Mouse (Mus musculus): ENCODE results near the gene Olfr1137. TPM values are rescaled to one million over a fixed set of nuclear protein-coding genes. Genes with fewer than 3 reads are reported as not detected.

Olfr1137 gene
- not detected for polyA plus RNA-seq (2017; shearing (Covaris generic))

DNA sequence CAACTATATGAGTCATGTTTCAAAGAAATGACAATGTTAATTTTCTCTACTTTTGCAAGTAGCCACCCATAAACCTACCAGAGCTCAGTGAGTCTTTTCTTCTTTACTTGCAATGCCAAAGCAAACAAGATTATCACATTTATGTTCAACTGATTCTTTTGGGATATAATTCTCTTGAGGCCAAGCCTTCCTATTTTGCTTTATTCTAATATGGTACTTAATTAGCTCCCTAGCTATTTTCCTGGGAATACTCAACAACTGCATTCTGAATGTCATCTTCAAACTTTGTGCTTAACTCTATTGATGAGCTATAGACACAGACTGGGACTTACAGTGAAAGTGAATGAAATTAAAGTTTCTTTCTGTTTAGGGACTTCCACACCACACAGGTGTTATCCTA, at the start of gene Olfr1137:
Gene Olfr1137, minus strand, starts transcription at position 101 of the 400 bp plus-strand sequence.

DNA sequence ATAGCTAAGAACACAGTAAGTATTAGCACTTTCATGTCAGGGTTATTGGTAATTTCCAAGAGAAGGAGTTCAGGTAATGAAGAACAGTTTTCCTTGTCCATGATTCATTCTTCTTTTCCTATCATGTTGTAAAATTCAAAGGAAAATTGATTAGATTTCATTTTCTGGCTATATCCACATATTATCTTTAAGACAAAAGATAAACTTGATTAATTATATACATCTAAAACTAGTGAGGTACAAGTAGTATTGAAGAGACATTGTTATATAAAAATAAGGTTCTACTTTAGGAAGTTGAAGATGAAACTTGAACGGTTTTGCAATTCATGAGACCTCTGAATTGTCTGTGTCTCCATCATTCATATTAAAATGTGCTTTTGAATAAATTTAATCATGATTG, 40.9 kb upstream of the Olfr1137 start, which contains the start of gene Olfr1141:
Gene Olfr1141, minus strand, starts transcription at position 101 of the 400 bp plus-strand sequence.

DNA sequence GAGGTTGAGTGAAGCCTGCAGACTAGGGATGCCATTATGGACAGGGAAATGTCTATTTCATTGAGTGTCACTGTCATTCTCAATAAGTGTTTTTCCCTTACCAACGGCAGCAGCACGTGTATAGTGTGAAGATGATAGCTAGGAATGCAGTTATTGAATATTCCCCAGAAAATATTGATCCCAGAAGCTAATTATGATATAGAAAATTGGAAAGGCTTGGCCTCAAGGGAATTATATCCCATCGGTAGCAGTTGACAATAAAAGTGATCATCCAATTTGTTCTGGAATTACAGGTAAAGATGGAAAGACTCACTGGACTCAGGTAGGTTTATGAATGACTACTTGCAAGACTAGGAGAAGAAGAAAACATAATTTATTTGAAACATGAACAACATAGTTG, 30.5 kb upstream of the Olfr1137 start, which contains the start of gene Olfr1140:
Gene Olfr1140, plus strand, starts transcription at position 301 of the 400 bp plus-strand sequence.

DNA sequence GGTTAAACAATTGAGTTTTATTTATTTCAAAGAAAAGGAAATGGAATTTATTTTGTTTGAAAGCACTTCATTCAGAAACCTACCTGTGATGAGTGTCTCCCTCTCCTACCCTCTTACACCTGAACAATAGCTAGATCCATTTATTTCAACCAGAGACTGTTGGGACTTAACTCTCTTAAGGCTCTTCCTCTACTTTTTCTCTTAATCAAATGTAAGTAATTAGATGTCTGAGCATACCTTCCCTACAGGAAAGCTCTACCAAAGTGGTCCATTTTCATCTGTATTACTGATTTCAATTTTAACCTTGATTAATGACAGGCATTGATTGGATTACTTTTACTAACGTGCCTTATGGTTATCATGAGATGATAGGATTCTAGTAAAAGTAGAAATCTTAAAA, 26.9 kb upstream of the Olfr1137 start, which contains the start of gene Olfr1138:
Gene Olfr1138, minus strand, starts transcription at position 101 of the 400 bp plus-strand sequence.

DNA sequence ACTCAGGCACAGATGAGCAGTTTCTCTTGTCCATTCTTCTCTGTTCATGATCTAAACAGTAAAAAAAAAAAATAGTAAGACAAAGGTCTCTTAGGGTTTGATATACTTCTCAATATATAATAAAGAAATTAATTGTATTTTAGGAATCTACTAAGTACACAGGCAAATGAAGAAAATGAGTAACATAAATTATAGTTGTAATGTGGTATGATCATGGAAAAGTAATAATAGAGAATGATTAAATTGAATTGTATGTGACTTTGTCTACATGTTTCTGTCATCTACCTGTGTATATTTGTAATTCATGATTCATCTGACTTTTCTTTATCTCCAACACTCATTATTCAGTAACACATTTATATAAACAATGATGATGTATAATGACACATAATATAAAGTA, 19.1 kb downstream of the Olfr1137 start, which contains the start of gene Olfr1136:
Gene Olfr1136, minus strand, starts transcription at position 101 of the 400 bp plus-strand sequence.

DNA sequence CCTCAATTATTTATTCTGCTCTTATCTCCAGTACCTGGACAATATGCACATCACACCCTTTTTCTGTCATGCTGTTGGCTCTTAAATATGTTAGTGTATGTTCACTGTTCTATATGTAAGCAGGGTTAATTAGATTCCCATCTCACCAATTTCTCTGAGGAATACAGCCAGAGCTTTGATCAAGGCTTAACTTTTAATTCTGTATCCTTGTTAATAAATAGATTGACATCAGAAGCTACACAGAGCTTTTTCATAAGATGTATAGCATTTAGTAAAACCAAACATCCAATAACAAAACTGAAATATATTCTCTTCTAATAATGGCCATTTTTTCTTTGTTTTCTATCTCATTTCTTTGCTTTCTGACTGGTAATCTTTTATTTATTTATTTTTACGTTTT, 39.4 kb downstream of the Olfr1137 start, which contains the start of gene Olfr1135:
Gene Olfr1135, minus strand, starts transcription at position 101 of the 400 bp plus-strand sequence.

Other genes with a start within 250 kb of the Olfr1137 start
- gene Pramel7, start 216.1 kb downstream of the Olfr1137 start, polyA plus RNA-seq (2017; shearing (Covaris generic)), result not detected
- gene Pramel6, start 206.6 kb downstream of the Olfr1137 start, polyA plus RNA-seq (2017; shearing (Covaris generic)), result not detected
- gene Olfr153, start 181.4 kb downstream of the Olfr1137 start, polyA plus RNA-seq (2017; shearing (Covaris generic)), result not detected
- gene Olfr1128, start 167.6 kb downstream of the Olfr1137 start, polyA plus RNA-seq (2017; shearing (Covaris generic)), result not detected
- gene Olfr1129, start 139.3 kb downstream of the Olfr1137 start, polyA plus RNA-seq (2017; shearing (Covaris generic)), result not detected
- gene Olfr1130, start 107.0 kb downstream of the Olfr1137 start, polyA plus RNA-seq (2017; shearing (Covaris generic)), result not detected
- not detected for gene Olfr1131, start 86.1 kb downstream of the Olfr1137 start, polyA plus RNA-seq (2017; shearing (Covaris generic))
- not detected for gene Olfr1132, start 75.6 kb downstream of the Olfr1137 start, polyA plus RNA-seq (2017; shearing (Covaris generic))
- gene Olfr1133, start 65.8 kb downstream of the Olfr1137 start, polyA plus RNA-seq (2017; shearing (Covaris generic)), result not detected
- not detected for gene Olfr1134, start 54.7 kb downstream of the Olfr1137 start, polyA plus RNA-seq (2017; shearing (Covaris generic))
- gene Olfr1135, start 39.5 kb downstream of the Olfr1137 start, polyA plus RNA-seq (2017; shearing (Covaris generic)), result not detected
- gene Olfr1136, start 19.2 kb downstream of the Olfr1137 start, polyA plus RNA-seq (2017; shearing (Covaris generic)), result not detected
- not detected for gene Olfr1138, start 26.8 kb upstream of the Olfr1137 start, polyA plus RNA-seq (2017; shearing (Covaris generic))
- not detected for gene Olfr1140, start 30.6 kb upstream of the Olfr1137 start, polyA plus RNA-seq (2017; shearing (Covaris generic))
- not detected for gene Olfr1141, start 40.8 kb upstream of the Olfr1137 start, polyA plus RNA-seq (2017; shearing (Covaris generic))
- gene Olfr152, start 66.3 kb upstream of the Olfr1137 start, polyA plus RNA-seq (2017; shearing (Covaris generic)), result not detected
- not detected for gene Olfr1143, start 87.4 kb upstream of the Olfr1137 start, polyA plus RNA-seq (2017; shearing (Covaris generic))
- gene Olfr1145, start 96.6 kb upstream of the Olfr1137 start, polyA plus RNA-seq (2017; shearing (Covaris generic)), result not detected
- gene Olfr1148, start 117.4 kb upstream of the Olfr1137 start, polyA plus RNA-seq (2017; shearing (Covaris generic)), result not detected
- not detected for gene Olfr1150-ps1, start 130.8 kb upstream of the Olfr1137 start, polyA plus RNA-seq (2017; shearing (Covaris generic))
- gene Olfr1151, start 142.7 kb upstream of the Olfr1137 start, polyA plus RNA-seq (2017; shearing (Covaris generic)), result 0.39 TPM
- 0.07 TPM for gene Olfr1152, start 153.3 kb upstream of the Olfr1137 start, polyA plus RNA-seq (2017; shearing (Covaris generic))
- not detected for gene Olfr1153, start 181.8 kb upstream of the Olfr1137 start, polyA plus RNA-seq (2017; shearing (Covaris generic))
- gene Olfr1154, start 192.0 kb upstream of the Olfr1137 start, polyA plus RNA-seq (2017; shearing (Covaris generic)), result not detected
- gene Olfr1155, start 232.0 kb upstream of the Olfr1137 start, polyA plus RNA-seq (2017; shearing (Covaris generic)), result not detected
- 0.17 TPM for gene Olfr1156, start 239.9 kb upstream of the Olfr1137 start, polyA plus RNA-seq (2017; shearing (Covaris generic))